Mouse (Mus musculus) midbrain, embryonic 11.5 days (tissue): ENCODE measurements around the gene Odf3. TPM values are rescaled to one million over a fixed set of nuclear protein-coding genes. Genes with fewer than 3 reads are reported as not detected.

ENCODE experiments used
- ATAC-seq: fragments of 200-750 bp; cut with Nextera tagmentation; 2 replicates; pipeline ENCODE4 v1.8.0; 2017; ENCODE audit warnings: moderate TSS enrichment, moderate library complexity; ENCODE audit not compliant: low FRiP score
- DNase-seq: peaks from one replicate; pipeline ENCODE4 v3.0.0; 2015; ENCODE audit warnings: low spot score; ENCODE audit errors: missing footprints
- H3K27ac ChIP-seq: fragments of 300-500 bp; sonication (generic); 2 replicates; pipeline ENCODE4 v1.5.1; 2014; ENCODE audit warnings: low read depth, low read length
- H3K27me3 ChIP-seq: fragments of 300-500 bp; sonication (generic); 2 replicates; pipeline ENCODE4 v1.6.1; 2014; ENCODE audit warnings: mild to moderate bottlenecking, low read length, moderate library complexity, mixed read lengths; ENCODE audit not compliant: control insufficient read depth, insufficient read depth
- H3K36me3 ChIP-seq: fragments of 300-500 bp; sonication (generic); 2 replicates; pipeline ENCODE4 v1.6.1; 2014; ENCODE audit warnings: mild to moderate bottlenecking, low read length, moderate library complexity, mixed read lengths; ENCODE audit not compliant: control insufficient read depth, insufficient read depth
- H3K4me1 ChIP-seq: fragments of 300-500 bp; sonication (generic); 2 replicates; pipeline ENCODE4 v1.6.1; 2014; ENCODE audit warnings: low read length; ENCODE audit not compliant: control insufficient read depth, insufficient read depth
- H3K4me2 ChIP-seq: fragments of 300-500 bp; sonication (generic); 2 replicates; pipeline ENCODE4 v1.6.1; 2014; ENCODE audit warnings: mild to moderate bottlenecking, moderate library complexity
- H3K4me3 ChIP-seq: fragments of 300-500 bp; sonication (generic); 2 replicates; pipeline ENCODE4 v1.5.1; 2014; ENCODE audit warnings: low read depth, low read length
- H3K9ac ChIP-seq: fragments of 300-500 bp; sonication (generic); 2 replicates; pipeline ENCODE4 v1.6.1; 2014; ENCODE audit warnings: low read length
- H3K9me3 ChIP-seq: fragments of 300-500 bp; sonication (generic); 2 replicates; pipeline ENCODE4 v1.6.1; 2016; ENCODE audit warnings: low read length; ENCODE audit not compliant: control insufficient read depth
- WGBS: fragments of 180-500 bp; shearing (Covaris S2); extraction: QIAGEN DNeasy Blood & Tissue Kit; methylation state at CpG from one replicate; pipeline ENCODE4 v1.1.7; 2014; 5-methylcytosine and 5-hydroxymethylcytosine counted together
- polyA plus RNA-seq: library from polyadenylated mRNA; unstranded; fragments of >200 nt; fragmentation: Nextera tagmentation; extraction: Ambion mirVana; gene quantifications from 2 replicates; pipeline ENCODE4 v1.2.1, GENCODE M21; 2014

The Odf3 gene
- polyA plus RNA-seq, 1 experiment from 2014 or later, result not detected

- Histone ChIP-seq H3K36me3 (peaks cover 4% of the 10 kb centered on the region), H3K9me3 (no peaks in the 10 kb centered on the region), H3K9ac (no peak overlapping the region), H3K27me3 (no peaks in the 10 kb centered on the region), H3K27ac (no peak overlapping the region), H3K4me3 (no peak overlapping the region), H3K4me2 (no peak overlapping the region), H3K4me1 (peaks cover 14% of the 10 kb centered on the region)
- 83% methylated on average over 9 of the region's 9 CpGs for WGBS
- ATAC-seq (no peak), DNase-seq (no peak)
These were observed 5.8 kb downstream of the Odf3 start for GRCm38 (mm10) chr7:140853386-140853785.

- ATAC-seq, result no peak
- DNase-seq, result no peak
- H3K4me2 ChIP-seq, result no peak overlapping the region
These were observed 6.9 kb downstream of the Odf3 start for GRCm38 (mm10) chr7:140854483-140854882.

GRCm38 (mm10) chr7:140855181-140855580 is 7.6 kb downstream of the Odf3 start:
- H3K27me3 ChIP-seq, result no peaks in the 10 kb centered on the region
- DNase-seq (peak; percentile 61), ATAC-seq (no peak)
- peak overlapping the region; percentile 75 for H3K4me3 ChIP-seq
- WGBS, result 74% methylated on average over 9 of the region's 9 CpGs
- H3K27ac ChIP-seq, result no peak overlapping the region
- peaks cover 17% of the 10 kb centered on the region for H3K4me1 ChIP-seq
- H3K9me3 ChIP-seq, result no peaks in the 10 kb centered on the region
- peak overlapping the region; percentile 99 for H3K4me2 ChIP-seq
- peaks cover 4% of the 10 kb centered on the region for H3K36me3 ChIP-seq
- peak overlapping the region; percentile 92; the same call in 1 of the 2 replicates for H3K9ac ChIP-seq

More at GRCm38 (mm10) chr7:140854483-140854882, 6.9 kb downstream of the Odf3 start:
- Histone ChIP-seq H3K4me1 (peaks cover 17% of the 10 kb centered on the region), H3K27ac (no peak overlapping the region), H3K9ac (no peak overlapping the region), H3K9me3 (no peaks in the 10 kb centered on the region), H3K27me3 (no peaks in the 10 kb centered on the region), H3K36me3 (peaks cover 4% of the 10 kb centered on the region), H3K4me3 (no peak overlapping the region)
- WGBS, result 93% methylated on average over 18 of the region's 18 CpGs

GRCm38 (mm10) chr7:140855860-140856784 is 8.5 kb downstream of the Odf3 start, which contains the start of gene Gm45785:
Gene Gm45785, minus strand, starts transcription at chr7:140856331.
- peak within 1 kb of the TSS; percentile 75 for H3K4me3 ChIP-seq
- no peaks in the 10 kb centered on the region for H3K27me3 ChIP-seq
- whole genome bisulfite sequencing, result 2% methylated on average over 51 of the region's 51 CpGs
- peak within 1 kb of the TSS; percentile 92 for H3K9ac ChIP-seq
- peak within 1 kb of the TSS; percentile 99 for H3K4me2 ChIP-seq
- H3K9me3 ChIP-seq, result no peaks in the 10 kb centered on the region
- peaks cover 4% of the 10 kb centered on the region for H3K36me3 ChIP-seq
- DNase-seq, result peak; percentile 97
- H3K4me1 ChIP-seq, result peaks cover 17% of the 10 kb centered on the region
- H3K27ac ChIP-seq, result peak within 1 kb of the TSS; percentile 84
- ATAC-seq, result peak; percentile 78

GRCm38 (mm10) chr7:140856785-140857549 is 9.4 kb downstream of the Odf3 start, which contains the start of gene Ric8a:
Gene Ric8a, plus strand, starts transcription at chr7:140856957.
- H3K27ac ChIP-seq, result peak within 1 kb of the TSS; percentile 84
- peak within 1 kb of the TSS; percentile 75 for H3K4me3 ChIP-seq
- peak; percentile 83 for ATAC-seq
- H3K9me3 ChIP-seq, result no peaks in the 10 kb centered on the region
- peak within 1 kb of the TSS; percentile 99 for H3K4me2 ChIP-seq
- peaks cover 17% of the 10 kb centered on the region for H3K4me1 ChIP-seq
- under 1% methylated on average over 49 of the region's 50 CpGs for WGBS
- no peaks in the 10 kb centered on the region for H3K27me3 ChIP-seq
- peak within 1 kb of the TSS; percentile 92 for H3K9ac ChIP-seq
- peak; percentile 95 for DNase-seq
- peaks cover 5% of the 10 kb centered on the region for H3K36me3 ChIP-seq

GRCm38 (mm10) chr7:140857550-140858505 is 10.2 kb downstream of the Odf3 start, which contains the start of gene Bet1l:
Gene Bet1l, minus strand, starts transcription at chr7:140857577.
- Histone ChIP-seq H3K27me3 (no peaks in the 10 kb centered on the region), H3K9me3 (no peaks in the 10 kb centered on the region), H3K4me2 (peak within 1 kb of the TSS; percentile 99), H3K4me1 (peaks cover 17% of the 10 kb centered on the region), H3K9ac (peak within 1 kb of the TSS; percentile 92), H3K4me3 (peak within 1 kb of the TSS; percentile 75), H3K36me3 (peaks cover 4% of the 10 kb centered on the region), H3K27ac (peak within 1 kb of the TSS; percentile 84)
- peak; percentile 85 for DNase-seq
- 42% methylated on average over 40 of the region's 40 CpGs for WGBS
- peak; percentile 51 for ATAC-seq

- DNase-seq (peak; percentile 51), ATAC-seq (no peak)
- 95% methylated on average over 8 of the region's 8 CpGs for WGBS
- Histone ChIP-seq H3K27ac (no peak overlapping the region), H3K9ac (no peak overlapping the region), H3K4me1 (peaks cover 17% of the 10 kb centered on the region), H3K9me3 (no peaks in the 10 kb centered on the region), H3K4me2 (peak overlapping the region; percentile 99), H3K27me3 (no peaks in the 10 kb centered on the region), H3K4me3 (0 out of 2 replicates have a peak overlapping the region, but pooled peaks have one; percentile 75), H3K36me3 (peaks cover 4% of the 10 kb centered on the region)
These were observed 11.1 kb downstream of the Odf3 start for GRCm38 (mm10) chr7:140858746-140859145.

- Histone ChIP-seq H3K4me2 (no peak overlapping the region), H3K4me3 (no peak overlapping the region), H3K4me1 (peaks cover 17% of the 10 kb centered on the region), H3K9ac (no peak overlapping the region), H3K27me3 (no peaks in the 10 kb centered on the region), H3K9me3 (no peaks in the 10 kb centered on the region), H3K27ac (no peak overlapping the region), H3K36me3 (peaks cover 4% of the 10 kb centered on the region; the same call in 1 of the 2 replicates)
- no peak for ATAC-seq
- DNase-seq, result peak; percentile 44
- WGBS, result 80% methylated on average over 6 of the region's 6 CpGs
These were observed 12.4 kb downstream of the Odf3 start for GRCm38 (mm10) chr7:140859997-140860396.
